Comparison of ENCODE assay signal across 9 mouse cellular contexts in genomic region chr1:16798292-16798691, GRCm38 (mm10).
DNase-seq lines count a peak whose midpoint lies in the region; ATAC-seq and TF ChIP-seq lines count a peak whose summit lies in the region.
"Had no signal": no experiment of that assay in that cellular context is flagged by ENCODE, and none has a peak within 500 bp of the region (broad histone marks: within the 10 kb centered on the region; RNA-seq: fewer than 3 reads in every experiment).

No protein-coding gene starts in this region.

- DNase-seq in ES-CJ7 (ENCODE audit: low read depth, low spot score), result peak; percentile 64
- peak; percentile 82 for DNase-seq in cerebellum, adult 11 months
- DNase-seq in forebrain, postnatal 0 days, result peak; percentile 43
- peak; percentile 87 to 89 for DNase-seq in layer of hippocampus, postnatal 10 days (ENCODE audit: low spot score in 2 of 2)
- peak; percentile 86 for DNase-seq in lung, postnatal 10 days
- DNase-seq in retina, embryonic 14.5 days (ENCODE audit: low spot score), result peak; percentile 87
- DNase-seq in thymus, postnatal 4 days, result peak; percentile 64

- H3K4me1 ChIP-seq in forebrain, postnatal 0 days (ENCODE audit: insufficient read depth), result no peaks in the 10 kb centered on the region
- no peaks in the 10 kb centered on the region for H3K4me1 ChIP-seq in hindbrain, embryonic 13.5 days (replicated peaks)
- H3K4me1 ChIP-seq: embryonic facial prominence, embryonic 15.5 days had no signal

- H3K36me3 ChIP-seq in forebrain, postnatal 0 days (ENCODE audit: insufficient read depth), result no peaks in the 10 kb centered on the region
- no peaks in the 10 kb centered on the region for H3K36me3 ChIP-seq in hindbrain, embryonic 13.5 days
- H3K36me3 ChIP-seq: embryonic facial prominence, embryonic 15.5 days had no signal

- no peaks in the 10 kb centered on the region for H3K9me3 ChIP-seq in forebrain, postnatal 0 days (ENCODE audit: low read length)
- H3K9me3 ChIP-seq in hindbrain, embryonic 13.5 days, result no peaks in the 10 kb centered on the region
- H3K9me3 ChIP-seq: embryonic facial prominence, embryonic 15.5 days had no signal

- no peak overlapping the region for H3K4me2 ChIP-seq in forebrain, postnatal 0 days (ENCODE audit: low read depth)
- H3K4me2 ChIP-seq in hindbrain, embryonic 13.5 days, result no peak overlapping the region
- H3K4me2 ChIP-seq: embryonic facial prominence, embryonic 15.5 days had no signal

- H3K27me3 ChIP-seq in forebrain, postnatal 0 days (ENCODE audit: insufficient read depth, low read length), result no peaks in the 10 kb centered on the region
- no peaks in the 10 kb centered on the region for H3K27me3 ChIP-seq in hindbrain, embryonic 13.5 days
- H3K27me3 ChIP-seq: embryonic facial prominence, embryonic 15.5 days had no signal

- no peak overlapping the region for H3K4me3 ChIP-seq in forebrain, postnatal 0 days (ENCODE audit: low read depth, low read length)
- no peak overlapping the region for H3K4me3 ChIP-seq in hindbrain, embryonic 13.5 days
- H3K4me3 ChIP-seq: embryonic facial prominence, embryonic 15.5 days had no signal

- no peak overlapping the region for H3K27ac ChIP-seq in forebrain, postnatal 0 days (ENCODE audit: low read depth, low read length)
- no peak overlapping the region for H3K27ac ChIP-seq in hindbrain, embryonic 13.5 days
- H3K27ac ChIP-seq: embryonic facial prominence, embryonic 15.5 days had no signal

- 77% methylated on average over 6 of the region's 6 CpGs for WGBS in forebrain, postnatal 0 days
- WGBS in hindbrain, embryonic 13.5 days, result 76% methylated on average over 6 of the region's 6 CpGs

- ATAC-seq in forebrain, postnatal 0 days, result peak; percentile 66
- ATAC-seq in hindbrain, embryonic 13.5 days (ENCODE audit: low FRiP score), result peak; percentile 78

- peak; percentile 71 for TF ChIP-seq CTCF in forebrain, postnatal 0 days (IDR thresholded peaks at IDR 0.05; ENCODE audit: low read depth)

- no peak overlapping the region for H3K9ac ChIP-seq in forebrain, postnatal 0 days
- H3K9ac ChIP-seq in hindbrain, embryonic 13.5 days, result no peak overlapping the region
- H3K9ac ChIP-seq: embryonic facial prominence, embryonic 15.5 days had no signal
